Mouse (Mus musculus) spleen, embryonic (tissue): ENCODE measurements around the gene Arhgdig.
"Not testable (repeated sequence)": the region's sequence is repeated elsewhere in the genome, so short reads cannot be mapped to it uniquely, and the experiment has no call there.

ENCODE experiments used
- CTCF ChIA-PET: fragments of 350-600 bp; sonication (Branson Sonifier 250); formaldehyde crosslinking; loops from one replicate; lab custom pipeline; 2022; lab: Charles Lee

Arhgdig gene

DNA sequence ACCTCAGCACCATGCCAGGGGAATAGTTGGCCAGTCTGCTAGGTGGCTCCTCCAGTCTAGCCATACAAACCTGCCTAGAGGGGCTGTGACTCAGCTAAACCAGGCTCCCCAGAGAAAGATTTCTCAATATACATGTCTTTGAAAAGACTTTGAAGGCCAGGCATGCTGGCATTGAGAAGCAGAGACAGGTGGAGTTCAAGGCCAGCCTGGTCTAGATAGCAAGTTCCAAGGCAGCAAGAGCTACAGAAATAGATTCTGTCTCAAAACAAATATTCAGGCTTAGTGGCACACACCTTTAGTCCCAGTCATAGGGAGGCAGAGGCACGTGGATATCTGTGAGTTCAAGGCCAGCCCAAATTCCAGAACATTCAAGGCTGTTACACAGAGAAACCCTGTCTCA is 1.2 kb downstream of the Arhgdig start:
- CTCF ChIA-PET, result no interaction called here

DNA sequence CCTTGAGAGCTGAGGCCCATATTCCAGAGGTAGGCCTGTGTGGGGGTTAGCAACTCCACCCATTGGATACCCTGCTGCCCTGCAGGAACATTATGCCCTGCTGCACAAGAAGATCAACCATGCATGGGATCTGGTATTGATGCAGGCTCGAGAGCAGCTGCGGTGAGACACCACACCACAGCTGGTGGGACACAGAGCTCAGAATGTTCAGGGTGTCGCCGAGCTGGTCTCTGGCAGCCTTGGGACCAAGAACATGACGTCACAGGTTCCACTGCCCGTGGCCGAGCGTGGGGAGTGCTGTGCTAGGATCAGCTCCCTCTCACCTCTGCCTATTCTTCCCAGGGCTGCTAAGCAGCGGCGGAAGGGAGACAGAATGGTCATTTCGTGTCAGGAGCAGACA is 2.8 kb downstream of the Arhgdig start:
- CTCF ChIA-PET, result no interaction called here

DNA sequence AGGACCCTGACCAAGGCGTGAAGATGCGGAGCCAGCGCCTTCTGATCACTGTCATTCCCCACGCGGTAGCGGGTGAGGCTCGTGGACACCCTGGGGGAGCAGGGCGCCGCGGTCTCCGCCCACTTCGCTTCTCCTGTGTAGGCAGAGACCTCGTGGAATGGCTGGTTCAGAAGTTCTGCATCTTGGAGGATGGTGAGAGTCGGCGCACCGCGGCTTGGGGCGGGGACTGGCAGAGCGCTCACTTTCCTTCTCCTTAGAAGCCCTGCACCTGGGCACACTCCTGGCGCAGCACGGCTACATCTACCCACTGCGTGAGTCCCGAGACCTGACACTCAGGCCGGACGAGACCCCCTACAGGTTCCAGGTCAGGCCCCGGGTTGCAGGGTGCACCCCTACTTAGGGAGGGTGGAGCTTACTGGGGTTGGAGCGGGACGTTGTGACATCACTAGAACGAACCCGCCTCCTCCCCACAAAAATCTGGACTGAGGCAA is 4.2 kb downstream of the Arhgdig start:
- CTCF ChIA-PET, result no interaction called here

DNA sequence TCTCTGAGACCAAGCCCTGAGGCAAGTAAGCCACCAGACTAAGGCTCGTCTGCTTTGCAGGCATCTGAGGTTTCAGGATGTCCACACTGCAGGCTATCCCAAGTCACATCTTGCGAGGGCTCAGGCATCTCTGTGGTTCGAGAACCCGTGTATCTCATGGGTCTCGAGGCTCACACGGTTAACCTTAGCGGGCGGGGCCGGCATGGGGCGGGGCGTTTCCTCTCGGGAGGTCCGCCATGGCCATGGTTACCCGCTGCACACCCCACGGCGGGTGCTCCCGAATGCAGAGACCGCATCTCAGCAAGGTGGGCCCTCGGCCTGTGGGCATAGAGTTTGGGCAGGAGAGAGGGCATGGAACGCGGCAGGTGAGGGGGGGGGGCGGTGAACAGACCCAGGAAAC is 4.8 kb downstream of the Arhgdig start, which contains the start of gene Rgs11:
Gene Rgs11 (plus strand): TSS at position 215 of the 400 bp plus-strand sequence.
- CTCF ChIA-PET, result no interaction called here

DNA sequence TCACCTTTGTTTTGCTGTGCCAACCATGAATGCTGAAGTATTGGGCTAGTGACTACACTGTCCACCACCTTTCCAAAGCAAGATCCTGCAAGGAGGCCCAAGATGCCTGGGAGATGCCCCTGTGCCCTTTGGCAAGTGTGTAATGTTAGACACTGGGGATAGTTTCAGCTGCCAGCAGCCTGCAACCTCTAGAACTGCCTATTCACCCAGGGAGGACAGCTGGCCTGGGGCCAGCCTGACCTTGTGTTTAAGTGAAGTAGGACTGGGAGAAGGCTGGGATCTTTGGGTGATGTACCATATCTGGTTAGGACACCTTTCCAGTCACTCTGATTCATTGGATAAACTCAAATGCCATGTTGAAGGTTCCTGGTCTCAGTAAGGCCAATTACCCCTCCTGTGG is 5.6 kb downstream of the Arhgdig start:
- CTCF ChIA-PET, result interaction anchor here (0.7 kb wide), 1 partner anchor 8 kb away, joined by 7 read pairs; no protein-coding TSS in a partner anchor

DNA sequence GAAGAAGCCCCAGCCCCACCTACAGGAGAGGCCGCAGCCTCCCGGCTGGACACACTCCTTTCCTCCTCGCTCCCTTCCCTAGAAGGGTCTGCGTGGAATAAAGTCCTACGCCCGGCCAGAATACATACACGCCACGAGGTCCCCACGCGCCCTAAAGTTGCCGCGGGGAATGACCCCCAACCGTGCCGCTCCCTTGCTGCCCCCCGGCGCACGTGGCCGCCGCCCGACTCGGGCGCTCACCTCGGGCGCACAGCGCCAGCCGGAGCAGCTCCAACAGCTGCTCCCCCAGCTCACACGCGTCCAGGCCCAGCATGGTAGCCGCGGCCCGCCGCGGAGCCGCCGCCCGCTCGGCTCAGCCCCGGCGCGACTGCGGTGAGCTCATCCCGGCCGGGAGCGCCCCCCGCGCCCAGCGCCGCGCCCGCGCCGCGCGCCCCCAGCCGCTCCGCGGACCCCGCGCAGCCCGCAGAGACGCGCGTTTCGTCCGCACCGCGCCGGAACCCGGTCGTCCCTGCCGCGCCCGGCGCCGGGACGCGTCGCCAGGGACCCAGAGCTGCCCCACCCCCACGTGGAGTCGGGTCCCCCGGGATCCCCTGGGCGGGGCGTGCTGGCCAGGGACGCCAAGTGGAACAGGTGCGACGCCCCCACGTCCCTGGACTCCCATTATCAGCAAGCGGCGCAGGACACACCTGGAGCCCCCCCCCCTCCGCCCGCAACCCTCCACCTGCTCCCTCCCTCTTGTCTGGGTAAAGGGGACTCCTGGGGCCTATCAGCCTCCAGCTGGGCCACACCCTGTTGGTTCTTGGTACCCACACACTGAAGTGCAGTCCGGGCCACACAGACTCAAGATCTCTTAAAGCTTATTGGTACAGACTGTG is 6.5 kb downstream of the Arhgdig start:
- CTCF ChIA-PET, result interaction anchor here (0.5 to 0.7 kb wide), 3 partner anchors 9 to 635 kb away, joined by 3 to 7 read pairs (median 4); no protein-coding TSS in a partner anchor

DNA sequence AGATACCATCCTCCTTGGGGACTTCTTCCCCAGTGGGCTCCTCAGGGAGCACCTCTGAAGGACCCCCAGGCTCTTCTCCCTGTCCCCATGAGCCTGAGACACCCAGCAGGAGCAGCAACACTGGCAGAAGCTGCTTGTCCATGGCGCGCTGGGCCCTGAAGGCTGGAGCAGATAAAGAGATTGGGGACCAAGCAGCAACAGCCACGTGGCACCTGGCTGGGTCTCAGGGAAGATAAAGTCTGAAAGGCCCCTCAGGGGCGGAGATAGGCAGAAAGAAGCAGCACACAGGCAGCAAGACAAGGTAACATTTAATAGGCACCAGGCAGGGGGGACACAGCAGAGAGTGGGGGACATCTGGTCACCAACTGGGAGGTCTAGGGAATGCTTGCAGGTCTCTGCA is 8.7 kb downstream of the Arhgdig start, which contains the start of gene Pdia2:
Gene Pdia2 (minus strand): TSS at position 196 of the 400 bp plus-strand sequence.
- CTCF ChIA-PET, result no interaction called here

DNA sequence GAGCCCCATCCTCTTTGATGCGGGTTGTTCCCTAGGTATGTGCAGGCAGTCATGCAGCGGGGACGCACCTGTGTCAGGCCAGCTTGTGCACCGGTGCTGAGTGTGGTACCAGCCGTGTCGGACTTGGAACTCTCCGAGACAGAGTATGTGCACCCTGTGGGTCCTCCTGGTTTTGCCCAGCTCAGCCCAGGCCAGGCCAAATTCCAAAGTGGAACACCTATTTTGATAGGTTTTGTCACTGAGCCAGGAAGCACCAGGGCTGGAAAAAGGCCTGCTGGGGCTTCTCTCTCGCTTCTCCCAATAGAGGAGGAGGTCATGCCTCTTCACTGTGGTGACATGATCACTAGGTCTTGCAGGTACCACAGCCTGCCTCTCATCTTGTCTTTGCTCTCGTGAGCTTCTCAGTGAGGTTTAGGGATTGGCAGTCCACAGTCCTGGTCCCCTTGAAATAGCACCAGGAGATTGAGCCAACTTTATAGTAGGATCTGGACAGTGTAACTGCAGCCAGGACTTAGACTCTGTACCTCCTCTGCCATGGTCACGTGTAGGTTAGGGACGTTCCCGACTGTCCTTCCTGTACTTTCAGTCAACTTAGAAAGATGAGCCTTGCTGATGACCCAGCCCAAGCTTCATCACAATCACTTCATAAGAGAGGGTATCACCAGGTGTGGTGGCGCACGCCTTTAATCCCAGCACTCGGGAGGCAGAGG is 14.9 kb downstream of the Arhgdig start:
- CTCF ChIA-PET, result interaction anchor here (0.5 kb wide), 1 partner anchor 582 kb away, joined by 3 read pairs; no protein-coding TSS in a partner anchor

DNA sequence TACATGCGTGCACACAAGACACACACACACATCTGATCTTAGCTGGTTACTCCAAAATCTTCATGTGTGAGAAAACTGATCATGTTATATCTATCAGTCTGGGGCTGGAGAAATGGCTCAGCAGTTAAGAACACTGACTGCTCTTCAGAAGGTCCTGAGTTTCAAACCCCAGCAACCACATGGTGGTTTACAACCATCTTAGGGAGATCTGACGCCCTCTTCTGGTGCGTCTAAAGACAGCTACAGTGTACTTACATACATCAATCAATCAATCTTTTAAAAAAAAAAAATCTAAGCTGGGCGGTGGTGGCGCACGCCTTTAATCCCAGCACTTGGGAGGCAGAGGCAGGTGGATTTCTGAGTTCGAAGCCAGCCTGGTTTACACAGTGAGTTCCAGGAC is 16.1 kb downstream of the Arhgdig start:
- CTCF ChIA-PET, result not testable (repeated sequence)

DNA sequence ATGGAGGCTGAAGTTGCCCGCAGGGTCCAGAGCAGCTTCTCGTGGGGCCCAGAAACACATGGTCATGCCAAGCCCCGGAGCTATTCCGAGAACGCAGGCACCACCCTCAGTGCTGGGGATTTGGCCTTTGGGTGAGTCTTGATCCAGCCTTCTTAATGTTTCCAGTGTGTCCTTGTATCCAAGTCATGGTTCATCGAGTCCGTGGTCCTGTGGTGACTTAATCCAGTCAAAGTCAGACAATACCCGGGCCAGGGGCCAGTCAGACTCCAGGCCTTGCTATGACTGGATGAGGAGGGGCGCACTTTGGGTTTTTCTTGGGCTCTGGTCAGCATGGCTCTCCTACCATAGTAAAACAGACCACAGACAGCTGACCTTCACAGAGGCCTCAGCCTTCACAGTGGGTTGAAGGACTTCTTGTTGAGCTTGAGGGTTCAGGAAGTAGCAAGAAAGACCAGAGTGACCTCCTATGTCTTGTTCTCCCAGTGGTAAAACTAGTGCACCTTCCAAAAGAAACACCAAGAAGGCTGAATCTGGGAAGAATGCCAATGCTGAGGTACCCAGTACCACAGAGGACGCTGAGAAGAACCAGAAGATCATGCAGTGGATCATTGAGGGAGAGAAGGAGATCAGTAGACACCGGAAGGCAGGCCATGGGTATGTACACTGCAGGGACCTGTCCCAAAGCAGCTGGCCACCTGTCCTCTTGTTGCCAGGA is 19.3 kb downstream of the Arhgdig start:
- CTCF ChIA-PET, result no interaction called here

DNA sequence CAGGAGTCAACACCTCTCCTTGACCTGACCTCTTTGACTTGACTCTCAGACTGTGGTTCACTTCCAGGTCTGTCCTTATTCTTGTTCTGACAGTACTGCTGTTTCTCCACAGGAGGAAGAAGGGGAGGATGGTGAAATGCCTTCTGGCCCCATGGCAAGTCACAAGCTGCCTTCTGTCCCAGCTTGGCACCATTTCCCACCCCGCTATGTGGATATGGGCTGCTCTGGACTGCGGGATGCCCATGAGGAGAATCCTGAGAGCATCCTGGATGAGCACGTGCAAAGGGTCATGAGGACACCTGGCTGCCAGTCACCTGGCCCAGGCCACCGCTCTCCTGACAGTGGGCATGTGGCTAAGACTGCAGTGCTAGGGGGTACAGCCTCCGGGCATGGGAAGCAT is 20.0 kb downstream of the Arhgdig start:
- CTCF ChIA-PET, result no interaction called here

DNA sequence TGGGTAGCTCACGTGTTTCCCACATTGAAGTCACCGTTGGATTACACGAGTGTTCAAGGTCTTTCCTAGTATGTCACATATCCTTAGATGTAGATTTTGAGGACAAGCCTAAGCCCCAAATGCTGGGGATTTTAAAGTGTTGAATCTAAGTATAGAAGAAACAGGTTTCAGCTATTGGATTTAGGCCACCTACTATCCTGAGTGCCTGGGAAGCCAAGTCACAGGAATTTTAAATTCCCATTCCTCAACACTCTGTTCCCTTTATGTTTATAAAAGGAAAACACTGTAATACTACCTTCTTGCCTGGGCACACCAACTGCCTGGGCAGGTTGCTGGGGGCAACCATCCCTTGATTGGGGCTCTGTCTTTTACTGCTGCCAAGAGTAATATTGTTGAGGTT is 26.4 kb downstream of the Arhgdig start:
- CTCF ChIA-PET, result no interaction called here

DNA sequence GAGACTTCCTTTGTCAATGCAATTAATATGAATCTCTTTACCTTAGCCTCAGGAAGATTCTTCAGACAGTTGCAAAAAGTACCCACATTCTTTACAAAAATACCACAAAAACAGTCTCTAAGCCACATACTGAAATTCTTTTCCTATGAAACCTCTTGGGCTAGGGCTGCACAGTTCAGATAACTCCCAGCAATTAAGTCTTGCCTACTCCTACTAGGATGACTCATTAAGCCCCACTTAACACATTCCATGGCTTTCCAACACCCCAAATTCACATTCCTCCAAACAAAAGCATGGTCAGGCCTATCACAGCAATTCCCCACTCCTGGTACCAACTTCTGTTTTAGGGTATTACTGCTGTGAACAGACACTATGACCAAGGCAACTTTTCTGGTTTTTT is 29.0 kb downstream of the Arhgdig start:
- CTCF ChIA-PET, result no interaction called here

DNA sequence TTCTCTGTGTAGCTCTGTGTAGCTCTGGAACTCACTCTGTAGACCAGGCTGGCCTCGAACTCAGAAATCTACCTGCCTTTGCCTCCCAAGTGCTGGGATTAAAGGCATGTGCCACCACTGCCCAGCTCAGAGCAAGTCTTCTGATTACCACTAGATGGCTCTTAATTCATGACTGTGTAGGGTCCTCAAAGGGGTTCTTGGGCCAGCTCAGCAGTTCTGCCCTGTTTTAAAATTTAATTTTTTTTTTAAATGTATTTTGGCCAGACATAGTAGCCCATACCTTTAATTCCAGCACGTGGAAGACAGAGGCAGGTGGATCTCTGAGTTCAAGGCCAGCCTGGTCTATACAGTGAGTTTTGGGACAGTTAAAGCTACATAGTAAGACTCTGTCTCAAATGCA is 32.3 kb downstream of the Arhgdig start:
- CTCF ChIA-PET, result not testable (repeated sequence)

DNA sequence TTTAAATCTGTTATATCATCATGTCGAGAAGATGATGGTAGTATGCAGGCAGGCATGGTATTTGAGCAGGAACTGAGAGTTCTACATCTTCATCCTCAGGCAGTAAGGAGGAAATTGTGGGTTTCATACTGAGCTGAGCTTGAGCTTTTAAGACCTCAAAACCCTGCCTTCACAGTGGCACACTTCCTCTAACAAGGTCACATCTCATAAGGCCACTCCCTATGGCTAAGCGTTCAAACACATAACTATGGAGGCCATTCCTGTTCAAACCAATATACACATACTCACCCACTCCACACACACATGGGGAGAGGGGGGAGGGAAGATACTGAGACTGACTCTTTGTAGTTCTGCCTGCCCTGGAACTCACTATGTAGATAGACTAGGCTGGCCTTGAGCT is 39.5 kb downstream of the Arhgdig start:
- CTCF ChIA-PET, result no interaction called here

DNA sequence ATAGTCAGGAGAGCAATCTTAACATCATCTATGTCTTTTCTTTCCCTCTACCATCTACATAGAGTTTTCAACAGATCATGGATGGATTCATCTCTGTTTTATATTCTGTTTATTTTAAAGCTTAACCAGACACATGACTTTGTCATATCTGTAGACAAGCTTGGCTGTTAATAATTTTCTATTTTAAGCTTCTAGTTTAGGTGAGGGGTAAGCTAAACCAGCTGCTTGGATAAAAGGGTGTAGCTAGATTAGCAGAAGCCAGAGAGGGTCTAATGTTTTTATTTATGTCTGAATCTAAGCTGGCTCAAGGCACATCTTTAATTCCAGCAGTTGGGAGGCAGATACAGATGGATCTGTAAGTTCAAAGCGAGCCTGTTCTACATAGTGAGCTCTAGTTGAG is 44.9 kb downstream of the Arhgdig start:
- CTCF ChIA-PET, result no interaction called here

DNA sequence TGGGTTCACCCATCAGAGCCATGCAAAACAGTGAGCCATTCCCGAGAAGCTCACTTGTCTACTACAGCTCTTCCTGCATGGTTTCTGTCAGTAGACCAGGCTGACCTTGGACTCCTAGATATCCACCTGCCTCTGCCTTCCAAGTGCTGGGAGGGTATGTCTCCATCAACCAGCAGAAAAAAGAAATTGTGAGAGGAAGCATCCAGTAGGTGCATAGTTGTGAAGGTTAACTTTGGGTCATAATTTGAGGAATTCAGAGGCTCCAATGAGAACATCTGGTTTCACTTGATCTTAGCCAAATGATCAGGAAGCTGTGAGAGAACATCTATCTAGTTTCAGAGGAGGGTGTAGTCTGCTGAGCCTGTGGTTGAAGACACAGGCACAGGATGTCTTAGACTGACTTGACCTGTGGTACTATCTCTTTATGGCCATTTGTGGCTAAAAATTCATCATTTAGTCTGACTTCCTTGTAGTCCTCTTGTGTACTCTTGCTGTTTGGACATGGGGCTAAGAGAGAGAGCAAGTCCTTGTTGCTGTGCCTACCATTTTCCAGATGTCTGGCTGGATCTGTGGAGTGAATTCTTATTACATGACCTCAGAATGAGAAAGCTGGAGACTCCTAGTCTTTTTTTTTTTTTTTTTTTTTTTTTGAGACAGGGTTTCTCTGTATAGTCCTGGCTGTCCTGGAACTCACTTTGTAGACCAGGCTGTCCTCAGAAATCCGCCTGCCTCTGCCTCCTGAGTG is 55.5 kb downstream of the Arhgdig start:
- CTCF ChIA-PET, result no interaction called here
